Mouse (Mus musculus) hindbrain, embryonic 14.5 days (tissue): ENCODE measurements around the gene Cyb5rl. TPM values are rescaled to one million over a fixed set of nuclear protein-coding genes. Genes with fewer than 3 reads are reported as not detected.

Source experiments
- ATAC-seq: fragments of 200-750 bp; cut with Nextera tagmentation; 2 replicates; pipeline ENCODE4 v1.8.0; 2017; ENCODE audit warnings: moderate number of reproducible peaks, mild to moderate bottlenecking, moderate TSS enrichment, moderate library complexity; ENCODE audit not compliant: low FRiP score
- DNase-seq: peaks from one replicate; pipeline ENCODE4 v3.0.0-alpha.2; 2015; ENCODE audit warnings: low spot score
- H3K27ac ChIP-seq: fragments of 300-500 bp; sonication (generic); 2 replicates; pipeline ENCODE4 v1.5.1; 2014; ENCODE audit warnings: mild to moderate bottlenecking, moderate library complexity
- H3K27me3 ChIP-seq: fragments of 300-500 bp; sonication (generic); 2 replicates; pipeline ENCODE4 v1.6.1; 2014; ENCODE audit warnings: mild to moderate bottlenecking, low read length, mixed read lengths; ENCODE audit not compliant: control insufficient read depth, insufficient read depth
- H3K36me3 ChIP-seq: fragments of 300-500 bp; sonication (generic); replicated peaks from 2 replicates; pipeline ENCODE4 v1.6.1; 2014; ENCODE audit not compliant: control insufficient read depth, insufficient read depth
- H3K4me1 ChIP-seq: fragments of 300-500 bp; sonication (generic); replicated peaks from 2 replicates; pipeline ENCODE4 v1.6.1; 2014; ENCODE audit warnings: antibody characterized with exemption, low read length, mixed read lengths; ENCODE audit not compliant: control insufficient read depth, insufficient read depth
- H3K4me2 ChIP-seq: fragments of 300-500 bp; sonication (generic); replicated peaks from 2 replicates; pipeline ENCODE4 v1.6.1; 2014; ENCODE audit warnings: mild to moderate bottlenecking, moderate library complexity
- H3K4me3 ChIP-seq: fragments of 300-500 bp; sonication (generic); replicated peaks from 2 replicates; pipeline ENCODE4 v1.5.1; 2014; ENCODE audit warnings: mild to moderate bottlenecking, low read length
- H3K9ac ChIP-seq: fragments of 300-500 bp; sonication (generic); 2 replicates; pipeline ENCODE4 v1.6.1; 2014
- H3K9me3 ChIP-seq: fragments of 300-500 bp; sonication (generic); 2 replicates; pipeline ENCODE4 v1.6.1; 2016; ENCODE audit warnings: low read length; ENCODE audit not compliant: control insufficient read depth
- WGBS: fragments of 180-500 bp; shearing (Covaris S2); extraction: QIAGEN DNeasy Blood & Tissue Kit; methylation state at CpG from one replicate; pipeline ENCODE4 v1.1.7; 2014; 5-methylcytosine and 5-hydroxymethylcytosine counted together
- polyA plus RNA-seq: library from polyadenylated mRNA; unstranded; fragments of >200 nt; fragmentation: Nextera tagmentation; extraction: Ambion mirVana; gene quantifications from 2 replicates; pipeline ENCODE4 v1.2.1, GENCODE M21; 2014

The Cyb5rl gene
- polyA plus RNA-seq, 1 experiment from 2014 or later, result 4.8 TPM

DNA sequence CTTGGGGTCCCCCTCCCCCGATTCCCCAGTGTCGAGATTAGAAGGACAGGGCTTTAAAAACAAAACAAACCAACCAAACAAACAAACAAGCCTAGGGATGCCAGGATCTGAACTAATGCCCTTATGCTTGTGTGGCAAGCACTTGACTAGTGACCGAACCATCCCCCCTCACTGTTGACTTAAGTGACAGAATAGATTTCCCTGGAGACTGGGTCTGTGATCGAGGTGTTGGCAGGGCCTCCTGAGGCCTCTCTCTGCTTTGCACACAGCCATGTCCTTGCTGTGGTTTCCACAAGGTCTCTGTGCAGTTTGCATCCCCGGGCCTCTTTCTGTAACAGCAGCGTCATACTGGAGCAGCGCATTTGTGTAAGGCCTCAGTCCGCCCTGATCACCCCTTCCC lies 62.6 kb downstream of the Cyb5rl start:
- no peak for DNase-seq
- no peaks in the 10 kb centered on the region for H3K9me3 ChIP-seq
- H3K4me2 ChIP-seq, result no peak overlapping the region
- ATAC-seq, result no peak
- H3K27ac ChIP-seq, result no peak overlapping the region
- no peak overlapping the region for H3K4me3 ChIP-seq
- WGBS, result 79% methylated on average over 8 of the region's 8 CpGs
- H3K4me1 ChIP-seq, result peaks cover 15% of the 10 kb centered on the region
- no peaks in the 10 kb centered on the region for H3K27me3 ChIP-seq
- no peak overlapping the region for H3K9ac ChIP-seq
- H3K36me3 ChIP-seq, result no peaks in the 10 kb centered on the region

DNA sequence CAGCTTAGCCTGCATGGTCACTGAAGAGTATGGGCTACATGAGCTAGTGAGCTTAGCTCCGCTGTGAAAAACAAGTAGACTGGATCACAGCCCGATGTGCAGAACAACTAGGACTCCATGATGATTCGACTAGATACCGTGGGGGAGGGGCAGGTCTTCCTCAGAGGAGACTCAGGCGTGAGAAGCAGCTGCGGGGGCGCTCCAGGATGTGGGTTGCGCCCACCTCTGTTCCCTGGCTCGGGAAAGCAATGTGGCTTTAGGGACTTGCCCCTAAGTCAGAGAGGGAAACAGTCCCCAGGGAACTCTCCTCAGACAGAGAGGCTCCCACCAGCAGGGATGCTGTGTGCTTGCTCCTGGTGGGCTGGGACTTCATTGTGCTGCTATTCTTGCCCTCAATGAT lies 63.7 kb downstream of the Cyb5rl start:
- Histone ChIP-seq H3K9ac (no peak overlapping the region), H3K9me3 (no peaks in the 10 kb centered on the region), H3K4me2 (no peak overlapping the region), H3K27me3 (no peaks in the 10 kb centered on the region), H3K4me3 (no peak overlapping the region), H3K27ac (no peak overlapping the region), H3K36me3 (no peaks in the 10 kb centered on the region), H3K4me1 (peaks cover 16% of the 10 kb centered on the region)
- 18% methylated on average over 9 of the region's 9 CpGs for WGBS
- no peak for DNase-seq
- ATAC-seq, result no peak

DNA sequence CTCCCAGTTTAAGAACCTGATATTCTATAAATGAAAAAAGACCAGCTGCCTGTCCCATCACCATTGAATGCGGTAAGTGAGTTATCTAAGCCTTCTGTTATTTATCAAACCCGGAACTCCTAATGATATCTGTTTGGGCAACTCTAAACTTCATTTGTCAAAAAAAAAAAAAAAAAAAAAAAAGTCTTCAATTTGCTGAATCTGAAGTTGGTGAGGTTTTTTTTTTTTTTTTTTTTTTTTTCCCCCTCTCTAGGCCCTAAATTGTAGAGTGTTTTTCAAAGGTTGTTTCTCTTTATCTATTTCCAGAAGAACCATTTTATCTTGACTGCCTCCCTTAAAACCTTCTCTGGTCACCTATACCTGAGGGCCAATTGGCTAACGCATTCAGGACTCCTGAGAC lies 68.1 kb downstream of the Cyb5rl start:
- H3K9me3 ChIP-seq, result no peaks in the 10 kb centered on the region
- 94% methylated on average over 3 of the region's 3 CpGs for WGBS
- H3K27ac ChIP-seq, result no peak overlapping the region
- ATAC-seq (no peak), DNase-seq (no peak)
- no peak overlapping the region for H3K4me2 ChIP-seq
- H3K4me1 ChIP-seq, result peaks cover 21% of the 10 kb centered on the region
- no peak overlapping the region for H3K4me3 ChIP-seq
- no peaks in the 10 kb centered on the region for H3K27me3 ChIP-seq
- H3K9ac ChIP-seq, result no peak overlapping the region
- H3K36me3 ChIP-seq, result no peaks in the 10 kb centered on the region

DNA sequence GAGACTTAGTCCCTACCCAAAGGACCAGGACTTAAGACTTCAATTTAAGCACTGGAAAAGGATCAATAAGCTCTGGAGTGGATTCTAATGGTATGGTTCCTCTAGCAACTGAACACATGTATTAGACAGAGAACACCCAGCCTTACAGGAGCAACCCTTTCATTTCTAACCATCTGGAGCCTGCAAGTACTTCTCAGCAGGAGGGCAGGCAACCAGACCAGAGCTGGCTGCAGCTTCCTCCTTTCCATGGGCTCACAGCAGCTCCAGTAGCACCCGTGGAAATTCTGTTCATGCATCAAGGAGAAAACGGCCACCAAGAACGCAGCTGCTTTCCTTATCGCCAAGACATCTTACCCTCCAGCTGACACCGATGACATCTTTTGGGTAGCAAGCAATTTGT lies 68.9 kb downstream of the Cyb5rl start:
- Histone ChIP-seq H3K27me3 (no peaks in the 10 kb centered on the region), H3K9me3 (no peaks in the 10 kb centered on the region), H3K4me1 (peaks cover 28% of the 10 kb centered on the region), H3K9ac (no peak overlapping the region), H3K4me3 (no peak overlapping the region), H3K27ac (no peak overlapping the region), H3K36me3 (no peaks in the 10 kb centered on the region), H3K4me2 (no peak overlapping the region)
- no peak for DNase-seq
- ATAC-seq, result no peak
- 74% methylated on average over 5 of the region's 5 CpGs for WGBS

DNA sequence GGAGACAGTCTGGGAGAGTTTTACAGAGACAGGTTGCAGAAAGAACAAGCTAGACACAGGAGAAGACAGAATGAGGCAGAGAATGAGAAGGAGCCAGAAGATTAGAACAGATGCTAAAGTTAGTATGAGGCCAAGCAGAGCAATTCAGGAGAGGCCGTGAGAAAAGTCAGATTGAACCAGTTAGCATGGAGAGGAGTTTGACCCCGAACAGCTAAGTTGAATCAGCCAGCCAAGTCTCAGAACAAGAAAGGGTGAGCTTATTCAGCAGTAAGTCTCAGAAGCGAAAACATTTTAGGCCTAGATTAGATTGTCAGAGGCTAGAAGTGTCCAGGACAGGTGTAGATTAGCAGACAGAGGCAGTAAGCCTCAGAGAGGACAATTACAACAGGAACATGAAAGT lies 69.7 kb downstream of the Cyb5rl start:
- peaks cover 28% of the 10 kb centered on the region for H3K4me1 ChIP-seq
- H3K27me3 ChIP-seq, result no peaks in the 10 kb centered on the region
- no peak overlapping the region for H3K4me2 ChIP-seq
- no peaks in the 10 kb centered on the region for H3K36me3 ChIP-seq
- DNase-seq, result no peak
- no peak overlapping the region for H3K27ac ChIP-seq
- no peak overlapping the region for H3K4me3 ChIP-seq
- ATAC-seq, result no peak
- WGBS, result 67% methylated on average over 3 of the region's 3 CpGs
- H3K9me3 ChIP-seq, result no peaks in the 10 kb centered on the region
- no peak overlapping the region for H3K9ac ChIP-seq

Other genes with a start within 250 kb of the Cyb5rl start
- 93.0 and 100 TPM in 2 replicates for gene Ssbp3, start 156.3 kb upstream of the Cyb5rl start, polyA plus RNA-seq
- 86.2 and 89.8 TPM in 2 replicates for gene Mrpl37, start 120 bp upstream of the Cyb5rl start, polyA plus RNA-seq
- gene Cdcp2, start 29.9 kb downstream of the Cyb5rl start, polyA plus RNA-seq, result not detected in 2 replicates
- 391 and 398 TPM in 2 replicates for gene Tmem59, start 111.4 kb downstream of the Cyb5rl start, polyA plus RNA-seq
- gene Tceanc2, start 112.1 kb downstream of the Cyb5rl start, polyA plus RNA-seq, result 22.7 and 22.9 TPM in 2 replicates
- gene Ldlrad1, start 142.2 kb downstream of the Cyb5rl start, polyA plus RNA-seq, result not detected in 2 replicates
- 54.1 and 57.1 TPM in 2 replicates for gene Lrrc42, start 186.5 kb downstream of the Cyb5rl start, polyA plus RNA-seq
- 37.3 and 46.1 TPM in 2 replicates for gene Hspb11, start 186.6 kb downstream of the Cyb5rl start, polyA plus RNA-seq
- not detected in 2 replicates for gene Dio1, start 240.2 kb downstream of the Cyb5rl start, polyA plus RNA-seq
- 65.7 and 69.0 TPM in 2 replicates for gene Yipf1, start 247.4 kb downstream of the Cyb5rl start, polyA plus RNA-seq